Mouse (Mus musculus) myocyte (in vitro differentiated cells): Measurements from ENCODE around the gene Gm13696.
"Not testable (repeated sequence)": the region's sequence is repeated elsewhere in the genome, so short reads cannot be mapped to it uniquely, and the experiment has no call there.

Experiments used
- E2F4 ChIP-seq: IDR thresholded peaks from one replicate; pipeline ENCODE4 v1.6.1; 2011; ENCODE audit warnings: mild to moderate bottlenecking, control low read depth, moderate library complexity; ENCODE audit not compliant: insufficient read depth
- MAX ChIP-seq: IDR thresholded peaks from one replicate; pipeline ENCODE4 v1.6.1; 2011; ENCODE audit warnings: low read depth, mild to moderate bottlenecking, control low read depth

- not testable (repeated sequence) for TF ChIP-seq E2F4, MAX
These were observed 11.7 kb upstream of the Gm13696 start, which contains the start of gene Gm13693 for GRCm38 (mm10) chr2:83961203-83961602.
